Mouse (Mus musculus): ENCODE measurements around the gene Ndufs7. TPM values are rescaled to one million over a fixed set of nuclear protein-coding genes. Genes with fewer than 3 reads are reported as not detected.
"Not testable (repeated sequence)": the region's sequence is repeated elsewhere in the genome, so short reads cannot be mapped to it uniquely, and the experiment has no call there.

Ndufs7 gene
- polyA plus RNA-seq, 1 experiment = 272 TPM

DNA sequence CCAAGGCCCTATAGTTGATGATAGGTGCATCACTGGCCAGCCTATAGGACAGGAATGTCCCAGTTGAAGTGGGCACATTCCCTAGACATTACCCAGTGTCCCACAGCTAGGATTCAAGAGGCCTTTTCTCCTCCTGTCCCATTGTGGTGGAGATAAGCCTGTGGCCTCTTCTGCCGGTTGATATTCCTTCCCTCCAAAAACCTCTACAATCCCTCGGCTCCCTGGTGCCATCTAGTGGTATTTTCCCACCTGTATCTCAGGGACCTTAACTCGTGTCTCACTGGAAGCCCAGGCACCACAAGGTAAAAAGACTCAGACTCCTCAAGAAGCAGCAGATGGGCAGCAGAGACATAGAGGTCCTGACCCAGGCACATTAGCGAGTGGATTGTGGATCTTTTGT is 3.3 kb upstream of the Ndufs7 start:
- peak; percentile 85; the same call in 1 of the 2 replicates for TF ChIP-seq CTCF (IDR thresholded peaks at IDR 0.05; ENCODE audit: borderline replicate concordance, extremely low read depth, insufficient read depth, insufficient read length)
- TF ChIP-seq POLR2A (IDR thresholded peaks at IDR 0.05; ENCODE audit: borderline replicate concordance, extremely low read depth, insufficient read depth, insufficient read length, poor library complexity, severe bottlenecking) = no peak
- DNase-seq (ENCODE audit: low read depth) = peak; percentile 93

DNA sequence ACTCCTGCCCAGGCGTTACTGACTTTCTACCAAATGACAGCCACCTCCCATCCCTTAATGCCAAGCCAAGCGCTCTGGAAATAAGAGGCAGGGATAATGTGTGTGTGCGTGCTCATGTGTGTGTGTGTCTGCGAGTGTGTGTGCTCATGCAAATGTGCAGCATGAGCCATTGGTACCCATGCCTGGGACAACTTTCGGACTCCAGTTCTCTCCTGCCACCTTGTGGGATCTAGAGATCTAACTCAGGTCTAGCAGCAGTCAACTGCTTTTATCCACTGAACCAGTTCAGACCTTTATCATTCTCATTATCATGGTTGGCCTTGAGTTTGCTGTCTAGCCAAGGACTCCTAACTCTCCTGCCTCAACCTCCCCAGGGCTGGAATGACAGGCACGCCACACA is 1.1 kb upstream of the Ndufs7 start:
- TF ChIP-seq CTCF (IDR thresholded peaks at IDR 0.05; ENCODE audit: borderline replicate concordance, extremely low read depth, insufficient read depth, insufficient read length) (peak; percentile 37; the same call in 1 of the 2 replicates), POLR2A (IDR thresholded peaks at IDR 0.05; ENCODE audit: borderline replicate concordance, extremely low read depth, insufficient read depth, insufficient read length, poor library complexity, severe bottlenecking) (no peak)
- DNase-seq (ENCODE audit: low read depth) = peak; percentile 77

DNA sequence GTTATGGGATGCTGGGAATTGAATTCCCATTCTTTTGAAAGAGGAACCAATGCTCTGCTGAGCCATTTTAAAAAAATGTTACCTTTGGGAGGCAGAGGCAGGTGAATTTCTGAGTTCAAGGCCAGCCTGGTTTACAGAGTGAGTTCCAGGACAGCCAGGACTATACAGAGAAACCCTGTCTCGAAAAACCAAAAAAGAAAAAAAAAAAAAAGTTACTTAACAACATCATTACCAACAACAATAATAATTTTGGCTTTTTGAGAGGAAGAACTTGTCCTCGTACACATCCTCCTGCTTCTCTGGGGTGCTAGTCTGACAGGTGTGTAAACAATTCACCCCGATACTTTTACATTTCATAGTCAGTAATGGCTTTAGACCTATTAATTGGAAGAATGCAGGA is 484 bp upstream of the Ndufs7 start:
- DNase-seq (ENCODE audit: low read depth) = not testable (repeated sequence)

DNA sequence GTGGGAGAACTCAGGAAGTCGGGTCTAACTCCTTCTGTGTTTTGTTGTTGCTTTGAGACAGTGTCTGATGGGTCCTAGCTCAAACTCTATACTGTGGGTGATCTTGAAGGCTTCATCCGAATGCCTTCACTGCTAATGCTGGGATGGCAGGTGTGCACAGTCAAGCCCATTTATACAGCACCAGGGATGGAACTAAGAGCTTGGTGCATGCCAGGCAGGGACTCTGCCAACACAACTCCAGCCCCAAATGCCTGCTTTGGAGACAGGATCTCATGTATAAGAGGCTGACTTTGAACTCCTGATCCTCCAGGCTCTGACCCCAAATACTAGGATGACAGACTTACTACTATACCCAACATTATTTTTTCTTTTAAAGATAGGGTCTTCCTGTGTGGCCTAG is 1.1 kb downstream of the Ndufs7 start:
- DNase-seq (ENCODE audit: low read depth) = no peak
- TF ChIP-seq POLR2A (IDR thresholded peaks at IDR 0.05; ENCODE audit: borderline replicate concordance, extremely low read depth, insufficient read depth, insufficient read length, poor library complexity, severe bottlenecking) (no peak), CTCF (IDR thresholded peaks at IDR 0.05; ENCODE audit: borderline replicate concordance, extremely low read depth, insufficient read depth, insufficient read length) (no peak)

DNA sequence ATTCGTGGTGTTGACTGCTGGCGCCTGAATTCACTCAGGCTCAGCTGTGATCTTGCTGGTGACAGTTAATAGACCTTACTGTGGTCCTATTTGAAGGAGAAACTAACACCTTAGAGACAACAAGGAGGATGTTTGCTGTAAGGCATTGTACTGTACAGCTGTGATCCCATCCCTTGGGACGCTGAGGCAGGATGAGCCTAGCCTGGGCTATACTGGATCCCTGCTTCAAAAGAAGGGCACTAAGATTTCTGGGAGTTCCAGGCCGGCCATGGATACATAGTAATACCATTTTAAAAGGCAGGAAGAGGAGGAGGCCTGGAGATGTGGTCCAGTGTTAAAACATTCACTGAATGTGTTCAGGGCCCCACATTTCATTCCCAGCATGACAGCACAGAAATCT is 1.7 kb downstream of the Ndufs7 start:
- no peak for DNase-seq (ENCODE audit: low read depth)
- TF ChIP-seq CTCF (IDR thresholded peaks at IDR 0.05; ENCODE audit: borderline replicate concordance, extremely low read depth, insufficient read depth, insufficient read length) = no peak
- no peak for TF ChIP-seq POLR2A (IDR thresholded peaks at IDR 0.05; ENCODE audit: borderline replicate concordance, extremely low read depth, insufficient read depth, insufficient read length, poor library complexity, severe bottlenecking)

DNA sequence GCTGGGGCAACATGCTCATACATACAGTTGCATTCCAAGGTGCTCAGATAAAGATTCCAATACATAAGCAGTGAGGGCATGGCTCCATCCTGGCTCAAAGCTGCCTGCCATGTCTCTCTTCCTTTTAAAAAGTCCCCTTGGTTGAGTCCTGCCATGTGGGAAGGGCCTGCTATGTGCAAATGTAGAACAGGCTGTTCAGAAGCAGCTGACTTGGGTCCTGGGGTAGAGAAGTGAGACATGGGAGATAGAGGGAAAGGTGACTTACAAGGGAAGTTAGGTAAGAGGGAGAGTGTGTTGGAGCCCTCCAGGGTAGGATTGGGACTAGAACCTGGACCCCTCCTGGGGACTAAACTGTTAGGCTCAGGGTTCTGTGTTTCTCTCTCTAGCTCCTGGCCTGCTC is 3.1 kb downstream of the Ndufs7 start:
- TF ChIP-seq POLR2A (IDR thresholded peaks at IDR 0.05; ENCODE audit: borderline replicate concordance, extremely low read depth, insufficient read depth, insufficient read length, poor library complexity, severe bottlenecking) (no peak), CTCF (IDR thresholded peaks at IDR 0.05; ENCODE audit: borderline replicate concordance, extremely low read depth, insufficient read depth, insufficient read length) (no peak)
- no peak for DNase-seq (ENCODE audit: low read depth)

DNA sequence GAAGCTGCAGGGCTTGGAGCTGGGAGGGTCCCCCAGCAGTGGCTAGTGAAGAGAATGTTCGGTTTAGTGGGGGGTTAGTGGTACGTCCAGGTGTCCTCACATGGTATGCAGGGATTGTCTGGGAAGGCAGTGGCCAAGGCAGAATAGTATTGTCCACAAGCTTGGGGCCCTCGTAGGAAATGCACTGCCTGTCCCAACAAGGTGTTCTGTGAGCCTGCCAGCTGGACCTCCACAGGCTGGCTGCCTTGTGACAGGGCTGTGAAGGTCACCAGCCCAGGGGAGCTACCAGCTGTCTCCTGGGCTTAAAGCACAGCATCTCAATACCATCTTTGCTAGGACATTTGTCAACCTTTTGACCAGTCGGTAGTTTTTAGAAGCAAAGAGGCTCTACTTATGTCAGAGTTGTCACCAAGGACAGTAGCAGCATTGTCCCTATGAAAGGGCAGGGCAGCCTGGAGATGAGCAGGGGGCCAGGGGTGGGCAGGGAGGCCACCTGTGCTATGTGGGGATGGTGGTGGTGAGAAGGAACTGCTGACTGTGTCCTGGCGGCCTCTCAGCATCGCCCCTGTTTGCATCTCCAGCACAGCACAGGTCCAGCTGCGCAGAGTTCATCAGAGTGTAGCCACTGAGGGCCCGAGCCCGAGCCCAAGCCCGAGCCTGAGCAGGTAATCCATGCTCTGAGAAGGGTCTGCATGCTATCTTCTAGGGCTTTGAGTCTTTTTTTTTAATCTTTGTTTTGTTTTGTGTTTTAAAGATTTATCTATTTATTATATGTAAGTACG is 3.8 kb downstream of the Ndufs7 start:
- no peak for DNase-seq (ENCODE audit: low read depth)
- no peak for TF ChIP-seq POLR2A (IDR thresholded peaks at IDR 0.05; ENCODE audit: borderline replicate concordance, extremely low read depth, insufficient read depth, insufficient read length, poor library complexity, severe bottlenecking)
- no peak for TF ChIP-seq CTCF (IDR thresholded peaks at IDR 0.05; ENCODE audit: borderline replicate concordance, extremely low read depth, insufficient read depth, insufficient read length)

DNA sequence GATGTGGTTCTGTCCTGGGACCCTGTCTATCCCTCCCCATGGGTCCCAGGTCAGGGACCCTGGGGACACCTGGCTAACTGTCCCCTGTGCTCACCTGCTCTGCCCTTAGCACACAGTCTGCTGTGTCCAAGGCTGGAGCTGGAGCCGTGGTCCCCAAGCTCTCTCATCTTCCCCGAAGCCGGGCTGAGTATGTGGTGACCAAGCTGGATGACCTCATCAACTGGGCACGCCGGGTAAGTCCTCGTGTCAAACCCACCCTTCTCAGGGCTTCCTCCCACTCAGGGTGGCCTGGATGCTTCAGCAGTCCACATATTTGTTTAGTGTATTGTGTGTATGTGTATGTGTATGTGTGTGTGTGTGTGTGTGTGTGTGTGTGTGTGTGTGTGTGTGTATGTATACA is 4.6 kb downstream of the Ndufs7 start:
- DNase-seq (ENCODE audit: low read depth) = no peak
- no peak for TF ChIP-seq POLR2A (IDR thresholded peaks at IDR 0.05; ENCODE audit: borderline replicate concordance, extremely low read depth, insufficient read depth, insufficient read length, poor library complexity, severe bottlenecking)
- no peak for TF ChIP-seq CTCF (IDR thresholded peaks at IDR 0.05; ENCODE audit: borderline replicate concordance, extremely low read depth, insufficient read depth, insufficient read length)

DNA sequence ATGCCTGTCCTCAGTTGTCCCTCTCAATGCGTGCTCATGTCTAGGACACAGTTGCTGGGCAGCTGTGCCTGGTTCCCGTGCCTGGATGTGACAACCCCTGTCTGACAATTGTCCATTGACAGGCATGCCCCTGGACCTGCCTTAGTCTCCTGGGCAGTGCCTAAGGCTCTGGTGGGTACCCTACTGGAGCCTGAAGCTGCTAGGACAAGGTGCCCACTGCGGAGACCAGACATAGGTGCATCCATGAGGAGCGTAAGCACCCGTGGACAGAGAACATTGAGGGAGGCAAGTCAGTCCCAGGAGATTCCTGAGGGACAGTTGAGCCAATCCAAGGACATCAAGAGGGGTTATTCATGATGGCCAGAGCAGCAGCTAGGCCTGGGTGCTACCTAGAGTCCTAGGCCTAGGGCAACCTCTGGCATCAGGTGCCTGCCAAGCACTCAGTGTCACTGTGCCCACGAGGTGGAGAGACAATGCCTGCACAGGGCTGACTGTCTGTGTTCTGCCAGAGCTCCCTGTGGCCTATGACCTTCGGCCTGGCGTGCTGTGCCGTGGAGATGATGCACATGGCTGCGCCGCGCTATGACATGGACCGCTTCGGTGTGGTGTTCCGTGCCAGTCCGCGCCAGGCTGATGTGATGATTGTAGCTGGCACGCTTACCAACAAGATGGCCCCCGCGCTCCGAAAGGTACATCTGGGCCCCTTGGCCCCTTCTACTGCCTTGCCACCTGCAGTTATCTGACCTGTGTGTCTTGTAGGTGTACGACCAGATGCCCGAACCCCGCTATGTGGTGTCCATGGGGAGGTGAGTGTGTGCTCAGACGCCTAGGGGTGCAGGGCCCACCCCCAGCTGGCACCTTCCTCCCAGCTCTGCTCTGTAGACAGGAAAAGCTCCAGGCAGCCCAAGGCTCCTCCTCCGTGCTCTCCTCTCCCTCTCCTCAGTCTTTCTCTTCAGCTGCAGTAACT is 5.7 kb downstream of the Ndufs7 start:
- TF ChIP-seq CTCF (IDR thresholded peaks at IDR 0.05; ENCODE audit: borderline replicate concordance, extremely low read depth, insufficient read depth, insufficient read length) (no peak), POLR2A (IDR thresholded peaks at IDR 0.05; ENCODE audit: borderline replicate concordance, extremely low read depth, insufficient read depth, insufficient read length, poor library complexity, severe bottlenecking) (no peak)
- no peak for DNase-seq (ENCODE audit: low read depth)

DNA sequence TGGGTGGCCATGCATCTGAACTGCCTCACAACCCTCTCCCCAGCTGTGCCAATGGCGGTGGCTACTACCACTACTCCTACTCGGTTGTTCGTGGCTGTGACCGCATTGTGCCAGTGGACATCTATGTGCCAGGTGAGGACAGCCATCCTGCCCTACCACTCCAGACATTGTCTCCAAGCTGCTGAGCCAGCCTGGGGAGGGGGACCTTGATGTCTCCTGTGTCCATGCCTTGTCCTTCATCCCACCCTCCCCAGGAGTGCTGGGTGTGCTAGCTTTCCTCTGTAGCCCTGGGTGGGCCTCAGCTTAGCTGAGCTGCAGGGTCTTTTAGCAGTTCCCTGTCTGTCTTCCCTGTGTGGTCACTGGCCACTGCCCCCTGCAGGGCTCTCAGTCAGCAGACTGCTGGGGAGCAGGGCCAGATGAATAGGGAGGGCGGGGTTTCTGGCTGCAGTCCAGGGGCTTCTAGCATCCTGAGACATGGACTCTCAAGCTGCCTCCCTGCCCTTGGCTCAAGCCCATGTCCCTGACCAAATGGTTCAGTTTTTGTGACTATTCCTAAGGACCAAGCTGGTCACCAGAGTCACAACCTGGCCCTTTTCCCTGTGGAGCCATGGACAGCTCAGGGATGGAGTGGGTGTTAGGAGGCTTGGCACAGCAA is 7.1 kb downstream of the Ndufs7 start:
- TF ChIP-seq CTCF (IDR thresholded peaks at IDR 0.05; ENCODE audit: borderline replicate concordance, extremely low read depth, insufficient read depth, insufficient read length) = no peak
- TF ChIP-seq POLR2A (IDR thresholded peaks at IDR 0.05; ENCODE audit: borderline replicate concordance, extremely low read depth, insufficient read depth, insufficient read length, poor library complexity, severe bottlenecking) = no peak
- DNase-seq (ENCODE audit: low read depth) = no peak

DNA sequence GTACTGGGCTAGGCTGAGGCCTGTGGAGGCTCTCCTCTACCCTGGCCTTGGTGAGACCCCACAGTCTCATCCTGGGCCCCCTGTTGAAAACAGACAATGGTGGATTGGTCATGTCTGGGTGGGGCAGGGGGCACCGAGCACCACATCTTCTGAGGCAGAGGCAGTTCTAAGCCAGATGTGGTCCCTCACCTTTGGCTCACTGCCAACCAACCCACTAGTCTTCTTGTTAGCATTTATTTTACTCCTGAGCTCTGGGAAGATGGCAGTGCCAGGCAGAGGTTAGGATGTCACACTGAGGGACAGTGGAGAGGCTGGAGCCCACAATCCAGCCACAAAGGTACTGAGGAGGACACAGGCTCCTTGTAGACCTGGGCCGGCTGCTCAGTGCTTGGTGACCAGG is 9.0 kb downstream of the Ndufs7 start:
- no peak for TF ChIP-seq POLR2A (IDR thresholded peaks at IDR 0.05; ENCODE audit: borderline replicate concordance, extremely low read depth, insufficient read depth, insufficient read length, poor library complexity, severe bottlenecking)
- no peak for TF ChIP-seq CTCF (IDR thresholded peaks at IDR 0.05; ENCODE audit: borderline replicate concordance, extremely low read depth, insufficient read depth, insufficient read length)
- DNase-seq (ENCODE audit: low read depth) = no peak
